Mouse (Mus musculus): ENCODE measurements at regions not wholly inside any gene's neighbourhood (a gene's known extent, or its start where the extent isn't known, plus 50 kb on each side); places are given as distances from the start of the nearest gene placed in this dataset.

DNA sequence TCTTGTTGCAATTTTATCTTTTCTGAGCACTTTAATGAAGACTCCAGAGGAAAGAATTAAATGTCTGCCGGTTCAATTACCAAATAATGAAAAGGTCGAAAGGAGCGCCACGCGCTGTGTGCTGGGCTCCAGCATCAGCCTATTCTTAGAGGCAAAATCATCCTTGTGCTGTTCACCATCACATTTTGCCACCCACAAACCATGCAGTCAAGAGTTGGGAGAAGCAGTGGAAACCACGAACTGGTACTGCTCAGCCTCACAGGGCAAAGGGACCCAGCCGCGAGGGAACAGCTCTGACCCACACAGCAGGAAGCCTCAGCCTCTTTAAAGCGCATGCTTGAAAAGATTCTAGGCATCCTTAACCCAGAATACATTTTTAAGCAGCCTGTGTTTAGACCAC lies 134.0 kb upstream of the Pum3 start:
- DNase-seq = no peak

DNA sequence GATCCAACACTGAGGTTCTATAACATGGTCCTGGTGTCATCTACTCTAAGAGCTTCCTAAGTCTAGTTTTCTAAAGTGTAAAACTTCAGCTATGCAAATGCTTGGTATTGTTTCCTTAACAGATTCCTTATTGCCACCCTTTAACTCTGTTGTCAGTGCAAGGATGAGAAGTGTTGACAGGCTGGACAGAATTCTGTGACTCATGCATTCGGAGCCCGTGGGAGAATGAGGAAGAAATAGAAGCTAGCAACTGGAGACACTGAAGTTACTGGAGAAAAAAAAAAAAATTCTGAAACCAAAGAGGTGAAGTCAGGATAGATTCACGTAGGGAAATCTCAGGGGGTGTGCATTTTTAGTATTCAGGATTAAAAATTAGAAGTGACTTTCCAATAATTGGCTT lies 128.6 kb upstream of the Pum3 start:
- DNase-seq = no peak

DNA sequence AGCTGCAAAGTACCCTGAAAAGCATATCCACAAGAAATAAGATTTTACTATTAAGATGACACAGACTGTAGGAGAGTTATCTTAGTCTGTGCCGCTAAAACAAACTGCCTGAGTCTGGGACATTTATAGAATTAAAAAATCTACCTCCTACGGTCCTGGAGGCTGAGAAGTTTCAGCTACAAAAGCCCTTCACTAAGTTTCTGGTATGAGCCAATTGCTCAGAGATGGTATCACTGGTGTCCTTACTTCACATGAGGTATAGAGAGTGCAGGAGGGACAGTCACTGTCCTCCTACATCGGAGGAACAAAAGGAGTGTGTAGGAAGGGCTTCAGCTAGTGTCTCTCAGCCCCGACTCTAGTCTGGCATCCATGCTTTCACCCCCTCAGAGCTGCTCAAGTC lies 127.1 kb upstream of the Pum3 start:
- DNase-seq = no peak

DNA sequence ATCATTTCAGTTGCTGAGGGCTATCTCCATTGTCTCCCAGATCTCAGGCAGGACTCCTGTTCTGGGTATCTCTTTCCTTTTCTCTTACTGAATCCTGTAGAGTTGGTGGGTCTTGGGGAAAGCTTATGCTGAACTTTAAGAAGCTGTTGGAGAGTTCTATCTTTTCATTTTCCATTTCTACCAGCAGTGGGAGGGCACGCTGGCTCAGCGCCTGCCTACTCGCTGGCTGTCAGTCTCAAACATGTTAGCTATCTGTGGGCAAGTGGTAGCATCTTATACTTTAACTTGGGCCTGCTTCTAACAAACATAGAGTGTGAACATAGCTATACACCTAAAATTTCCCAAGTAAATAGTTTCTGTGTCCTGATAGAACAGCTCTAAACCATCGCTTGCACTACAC lies 125.2 kb upstream of the Pum3 start:
- no peak for DNase-seq

DNA sequence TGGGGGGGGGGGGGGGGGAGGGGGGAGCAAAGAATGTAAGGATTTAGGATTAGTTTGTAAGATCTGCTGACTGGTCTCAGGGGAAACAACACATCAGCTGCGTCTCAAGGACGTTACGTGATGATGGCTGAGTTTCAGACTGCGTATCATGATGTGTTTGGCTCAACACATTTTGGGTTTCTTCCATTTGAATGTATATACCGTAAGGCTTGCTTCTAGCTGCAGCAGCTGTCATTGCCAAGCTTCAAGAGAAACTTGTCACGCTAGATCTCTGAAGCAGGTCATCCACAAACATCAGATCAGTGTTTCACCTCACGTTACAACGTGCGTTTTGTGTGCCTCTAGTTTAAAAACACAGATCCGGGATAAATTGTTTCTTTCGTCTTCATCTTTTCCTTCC lies 123.6 kb upstream of the Pum3 start:
- DNase-seq = no peak

DNA sequence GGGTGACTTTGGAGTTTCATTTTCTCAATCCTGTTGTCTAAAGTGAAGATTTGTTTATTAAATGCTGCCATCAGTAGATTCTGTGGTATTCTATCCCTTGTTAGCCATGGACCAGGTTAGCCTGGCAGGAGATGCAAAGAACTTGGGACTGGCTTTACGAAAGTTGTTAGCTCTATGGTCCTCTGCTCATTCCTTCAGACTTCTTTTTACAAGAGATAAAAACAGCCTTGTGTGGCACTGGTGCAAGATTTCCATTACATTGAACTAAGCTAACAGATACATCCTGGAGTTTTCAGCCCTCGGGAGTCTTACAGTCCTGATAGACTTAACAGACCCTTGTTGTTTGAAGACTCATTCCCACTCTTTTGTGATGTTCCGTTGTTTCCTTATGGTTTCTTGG lies 108.1 kb upstream of the Pum3 start:
- DNase-seq = no peak

DNA sequence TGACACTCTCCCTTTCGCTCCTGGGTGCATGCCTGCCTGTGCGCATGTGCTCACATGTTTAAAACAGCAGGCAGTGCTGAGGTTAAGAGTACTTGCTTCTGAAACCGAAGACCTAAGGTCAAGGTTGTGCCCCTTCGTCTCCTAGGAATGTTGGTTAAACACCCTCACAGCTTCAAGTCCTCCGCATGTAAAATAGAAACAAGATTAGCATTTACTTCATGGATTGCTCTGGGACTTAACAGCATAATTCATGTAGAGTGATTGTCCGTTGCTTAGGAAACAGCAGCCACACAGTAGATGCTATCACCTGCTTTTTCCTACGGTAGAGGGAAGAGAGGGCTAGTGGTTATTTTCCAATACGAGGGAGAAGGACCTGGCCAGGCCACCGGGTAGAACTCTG lies 107.4 kb upstream of the Pum3 start:
- no peak for DNase-seq

DNA sequence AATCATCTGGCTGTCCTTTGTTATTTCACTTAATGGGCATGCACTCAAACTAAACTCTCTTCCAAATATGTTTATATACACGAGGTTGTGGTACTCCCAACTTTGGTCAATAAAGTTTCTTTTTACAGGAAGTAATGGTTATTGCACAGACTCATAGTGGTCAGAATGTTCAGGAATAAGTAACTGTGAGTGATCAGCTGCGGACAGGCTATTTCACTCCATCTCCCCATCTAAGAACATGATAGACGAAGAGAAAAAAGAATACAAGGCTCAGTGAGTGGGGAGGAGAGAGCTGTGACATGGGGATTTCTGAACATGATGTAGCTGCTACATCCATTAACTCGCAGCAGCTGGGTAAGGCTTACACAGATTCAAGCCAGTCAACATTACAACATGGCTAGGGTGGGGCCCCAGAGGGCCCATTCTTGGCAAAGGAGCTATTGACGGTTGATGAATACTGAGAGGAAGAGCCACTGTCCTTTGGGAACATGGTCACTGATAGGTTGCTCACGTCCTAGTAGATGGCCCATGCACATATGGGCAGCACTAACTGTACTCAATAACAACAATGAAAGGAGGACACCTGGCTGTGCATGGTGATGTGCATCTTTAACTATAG lies 98.4 kb upstream of the Pum3 start:
- no peak for DNase-seq

DNA sequence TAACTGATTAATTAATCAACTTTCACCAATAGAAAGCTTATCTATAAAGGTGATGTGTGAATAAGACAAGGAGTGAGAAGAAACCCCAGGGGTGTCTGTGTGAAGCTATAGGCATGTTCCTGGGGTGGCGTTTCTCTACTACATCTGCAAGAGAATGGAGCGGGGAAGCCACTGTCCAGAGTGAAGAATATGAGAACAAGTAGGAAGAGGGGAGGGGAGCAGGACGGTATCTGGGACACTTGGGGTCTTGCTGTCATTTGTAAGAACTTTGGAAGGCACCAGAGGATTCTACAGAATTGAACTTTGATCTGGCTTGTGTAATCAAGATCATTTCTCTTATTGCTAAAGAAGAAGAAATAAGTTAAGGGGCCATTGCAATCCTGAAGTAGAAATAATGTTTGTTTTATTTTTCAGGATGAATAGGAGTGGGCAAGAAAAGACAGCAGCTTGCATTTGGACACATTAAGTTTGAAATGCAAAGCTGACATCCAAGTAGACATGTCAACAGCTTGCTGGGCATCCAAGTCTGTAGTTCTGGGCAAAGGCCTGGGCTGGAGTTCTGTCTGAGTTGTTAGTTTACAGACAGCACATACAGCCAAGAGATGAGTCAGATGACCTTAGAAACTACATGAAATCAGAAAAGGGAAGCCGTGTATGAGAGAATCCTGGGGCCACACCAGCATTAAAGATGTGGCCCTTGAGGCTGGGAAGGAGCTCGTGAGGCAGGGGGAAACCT lies 89.9 kb upstream of the Pum3 start:
- DNase-seq = no peak

DNA sequence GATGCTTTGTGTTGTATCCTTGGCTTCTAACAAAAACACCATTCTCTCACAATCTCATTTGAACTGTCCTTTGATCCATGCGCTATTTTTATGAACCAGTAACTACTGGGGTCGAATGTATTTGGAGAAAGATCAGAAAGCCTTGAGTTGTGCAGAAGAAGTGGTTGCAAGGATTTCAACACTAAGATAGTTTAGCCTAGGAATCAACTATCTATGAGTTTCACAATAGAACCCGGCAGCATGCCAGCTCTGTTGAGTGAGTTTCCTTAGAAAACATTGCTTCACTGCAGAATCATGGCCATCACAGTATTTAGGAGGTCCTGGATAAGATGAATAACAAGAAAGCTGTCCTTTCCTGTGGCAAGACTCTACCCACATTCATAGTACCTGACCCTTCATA lies 84.6 kb upstream of the Pum3 start:
- DNase-seq = no peak

DNA sequence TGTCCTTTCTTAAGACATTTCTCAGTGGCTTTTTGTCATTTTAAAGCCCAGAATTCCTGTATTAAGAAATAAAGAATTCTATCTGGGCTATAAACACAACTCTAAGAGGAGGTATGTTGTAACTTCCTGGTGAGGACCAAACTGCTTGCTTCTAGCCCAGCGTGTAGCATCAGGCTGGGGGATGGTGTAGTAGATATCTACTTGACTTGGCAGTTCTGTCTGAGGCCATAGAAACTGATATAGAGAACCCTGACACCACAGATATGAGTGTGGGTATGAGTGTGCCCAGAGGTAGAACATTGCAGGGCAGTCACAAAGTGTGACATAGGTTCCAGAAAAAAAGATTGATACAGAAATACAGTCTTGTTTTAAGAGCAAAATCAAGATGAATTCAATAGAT lies 83.9 kb upstream of the Pum3 start:
- no peak for DNase-seq

DNA sequence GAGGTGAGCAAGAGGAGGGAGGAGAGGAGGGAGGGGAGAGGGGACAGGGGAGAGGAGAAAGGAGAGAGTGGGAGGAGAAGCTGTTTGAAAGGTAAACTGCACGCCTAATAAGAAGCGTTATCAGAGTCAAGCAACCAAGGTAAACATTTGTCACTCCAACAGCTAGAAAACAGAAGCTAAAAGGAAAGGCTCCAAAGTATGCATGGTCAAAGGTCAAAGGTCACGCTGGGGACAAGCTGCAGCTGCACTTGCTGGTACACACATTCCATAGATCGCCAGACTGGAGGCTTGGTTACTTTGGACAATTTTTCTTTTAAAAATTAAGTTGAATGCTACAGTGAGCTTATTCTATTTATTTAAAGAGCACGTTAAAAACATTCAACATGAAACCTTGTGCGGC lies 81.7 kb upstream of the Pum3 start:
- no peak for DNase-seq

DNA sequence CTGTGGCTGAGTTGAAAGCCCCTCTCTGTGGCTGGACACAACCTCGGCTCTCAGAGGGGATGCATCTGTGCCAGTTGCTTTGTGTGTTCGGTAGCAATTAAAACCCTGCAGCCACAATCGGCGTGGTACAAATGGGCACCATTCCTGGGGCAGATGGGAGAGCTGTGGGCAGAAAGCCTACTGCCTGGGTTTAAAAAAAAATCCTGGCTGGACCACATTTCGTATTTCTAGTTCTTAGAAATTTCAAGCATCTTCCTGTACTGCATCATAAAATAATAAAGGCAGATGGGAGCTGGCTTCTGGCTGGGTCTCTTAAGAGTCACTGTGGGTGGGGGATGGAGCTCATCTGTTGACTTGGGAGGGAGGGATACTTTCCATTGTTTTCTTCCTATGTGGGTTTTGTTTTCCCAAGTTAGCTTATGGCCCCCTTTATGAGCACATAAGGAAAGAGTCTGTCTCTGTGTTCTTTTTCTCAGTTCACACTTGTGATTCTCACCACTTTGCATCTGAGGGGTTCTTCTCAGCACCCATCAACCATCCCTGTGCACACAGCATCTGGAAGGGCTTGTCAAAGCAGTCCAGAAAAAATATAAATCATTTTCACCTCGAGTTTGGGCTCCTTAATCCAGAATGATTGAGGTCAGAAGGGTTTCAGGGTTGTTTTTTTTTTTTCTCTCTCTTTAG lies 80.5 kb upstream of the Pum3 start:
- peak; percentile 77 to 84 for DNase-seq

DNA sequence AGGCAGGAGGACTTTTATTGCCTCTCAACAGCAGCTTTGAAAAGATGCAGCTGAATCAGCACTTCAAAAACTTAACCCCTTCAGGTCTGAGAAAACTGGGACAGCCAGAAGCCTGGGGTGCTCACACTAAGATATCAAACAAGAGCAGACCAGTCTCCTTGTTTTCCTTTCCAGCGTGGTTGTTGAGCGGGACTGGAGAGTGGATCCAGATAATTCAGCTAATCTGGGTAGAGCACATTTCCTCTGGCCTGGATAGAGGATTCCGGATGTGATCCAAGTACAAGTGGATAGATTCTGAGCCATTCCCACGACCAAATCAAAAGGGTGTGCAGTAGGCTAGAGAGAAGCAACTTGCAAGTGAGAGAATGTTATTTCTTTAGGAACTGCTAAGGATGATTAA lies 68.7 kb upstream of the Pum3 start:
- DNase-seq = no peak

DNA sequence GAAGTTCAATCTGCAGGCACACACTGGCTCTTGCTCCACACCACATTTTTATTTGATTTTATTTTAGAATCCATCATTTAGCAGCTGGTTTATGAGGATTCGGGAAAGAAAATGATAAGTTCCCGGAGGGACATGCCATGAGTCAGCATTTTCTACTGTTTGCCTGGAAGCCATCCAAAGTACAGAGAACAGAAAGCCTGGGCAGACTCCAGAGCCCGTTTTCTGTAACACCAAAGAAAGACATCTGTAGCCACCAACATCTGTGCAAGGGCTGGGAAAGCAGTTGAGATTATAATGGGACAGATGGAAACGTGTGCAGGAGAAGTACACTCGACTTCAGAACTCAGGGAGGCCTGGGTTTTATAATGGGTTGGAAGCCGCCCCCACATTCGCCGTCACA lies 62.8 kb upstream of the Pum3 start:
- DNase-seq = no peak

DNA sequence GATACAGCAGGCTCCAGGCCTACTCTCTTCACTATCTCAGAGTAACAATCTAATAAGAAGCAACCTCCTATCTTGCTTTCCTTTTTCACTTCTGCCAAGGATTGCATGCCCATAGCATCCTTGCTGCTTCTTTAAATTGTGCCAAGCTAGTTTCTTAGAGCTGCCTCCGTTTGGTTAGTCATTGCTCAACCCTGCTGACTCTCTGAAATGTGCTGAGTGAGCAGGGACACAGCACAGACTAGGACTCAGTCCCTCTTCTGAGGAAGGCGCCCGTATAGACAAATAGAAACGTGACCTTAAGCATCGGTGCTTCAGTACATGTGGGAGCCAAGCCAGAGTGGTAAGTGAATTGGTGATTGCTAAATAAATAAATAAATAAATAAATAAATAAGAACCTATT lies 62.2 kb upstream of the Pum3 start:
- no peak for DNase-seq

DNA sequence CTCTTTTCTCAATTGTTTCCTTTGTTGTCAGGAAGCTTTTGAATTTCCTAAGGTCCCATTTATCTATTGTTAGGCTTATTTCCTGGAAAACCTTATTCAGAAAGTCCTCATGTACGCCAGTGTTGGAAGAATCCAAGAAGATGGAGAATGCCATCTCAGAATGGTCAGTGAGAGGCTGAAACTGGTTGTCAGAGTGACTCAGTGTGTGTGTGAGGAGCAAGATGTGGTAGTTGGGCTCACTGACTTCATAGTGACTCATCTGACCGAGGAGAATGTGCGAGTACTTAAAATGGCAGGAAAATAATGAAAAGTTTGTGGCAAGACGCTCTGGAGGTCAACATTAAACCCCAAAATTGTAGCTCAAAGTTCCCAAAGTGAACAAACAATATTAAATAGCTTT lies 59.4 kb upstream of the Pum3 start:
- DNase-seq = no peak

All from cerebellum, postnatal 14 days (tissue).